Mouse (Mus musculus): ENCODE measurements around the gene Tex101. TPM values are rescaled to one million over a fixed set of nuclear protein-coding genes. Genes with fewer than 3 reads are reported as not detected.

The Tex101 gene
- total RNA-seq, 1 experiment: 9.5 TPM

DNA sequence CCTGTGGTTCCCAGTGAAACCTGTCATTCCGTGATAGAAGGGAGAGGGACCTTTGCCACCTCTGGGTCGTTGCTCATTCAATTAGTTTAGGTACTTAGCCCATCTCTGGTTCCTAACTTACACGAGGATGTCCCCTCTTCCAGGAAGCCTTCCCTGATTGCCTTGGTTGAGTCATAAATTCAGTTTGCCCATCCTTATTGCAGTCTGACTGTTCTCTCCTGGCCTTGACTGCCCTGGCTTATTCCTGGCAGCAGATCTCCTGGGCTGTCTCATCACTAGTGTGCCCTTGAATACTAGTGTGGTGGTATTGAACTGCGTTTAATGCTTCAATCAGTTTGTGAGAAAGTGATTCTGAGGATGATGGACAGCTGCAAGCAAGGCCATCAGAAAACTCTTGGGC, 46.8 kb downstream of the Tex101 start:
- Histone ChIP-seq H3K9ac (ENCODE audit: insufficient read depth, low read depth, low read length, poor library complexity, severe bottlenecking) (no peak overlapping the region), H3K4me1 (ENCODE audit: control insufficient read depth in 2 of 2, insufficient read depth in 2 of 2, low read length in 2 of 2, poor library complexity in 1 of 2) (peaks cover 2 to 19% of the 10 kb centered on the region in 2 experiments; a peak in 2 of 4 replicates), H3K27ac (ENCODE audit: insufficient read depth, low read depth, low read length, poor library complexity, severe bottlenecking) (no peak overlapping the region), H3K4me3 (ENCODE audit: insufficient read depth in 1 of 2, low read depth in 1 of 2, low read length in 2 of 2, poor library complexity in 1 of 2, severe bottlenecking in 1 of 2) (no peak overlapping the region), H3K9me3 (ENCODE audit: control insufficient read depth, insufficient read depth, low read depth, low read length) (no peaks in the 10 kb centered on the region), H3K36me3 (ENCODE audit: control insufficient read depth, insufficient read depth, low read length, poor library complexity, severe bottlenecking) (no peaks in the 10 kb centered on the region)
- in situ Hi-C loops (cut with MboI; ENCODE audit: low sequenced_read_pairs in 2 of 2, unreplicated experiment in 2 of 2): no loop called here
- no peak for TF ChIP-seq HCFC1 (IDR thresholded peaks at IDR 0.05; ENCODE audit: borderline replicate concordance, insufficient read depth, low read length)
- TF ChIP-seq ZNF384 (IDR thresholded peaks at IDR 0.05; ENCODE audit: low read depth, low read length): no peak
- no peak for TF ChIP-seq ZC3H11A (IDR thresholded peaks at IDR 0.05; ENCODE audit: borderline replicate concordance, low read depth, low read length)
- TF ChIP-seq CHD2 (IDR thresholded peaks at IDR 0.05; ENCODE audit: low read depth, low read length): no peak
- no peak for TF ChIP-seq MAFK (IDR thresholded peaks at IDR 0.05; ENCODE audit: insufficient read depth, low read depth, low read length)
- DNase-seq (ENCODE audit: low read depth, low spot score): no peak

DNA sequence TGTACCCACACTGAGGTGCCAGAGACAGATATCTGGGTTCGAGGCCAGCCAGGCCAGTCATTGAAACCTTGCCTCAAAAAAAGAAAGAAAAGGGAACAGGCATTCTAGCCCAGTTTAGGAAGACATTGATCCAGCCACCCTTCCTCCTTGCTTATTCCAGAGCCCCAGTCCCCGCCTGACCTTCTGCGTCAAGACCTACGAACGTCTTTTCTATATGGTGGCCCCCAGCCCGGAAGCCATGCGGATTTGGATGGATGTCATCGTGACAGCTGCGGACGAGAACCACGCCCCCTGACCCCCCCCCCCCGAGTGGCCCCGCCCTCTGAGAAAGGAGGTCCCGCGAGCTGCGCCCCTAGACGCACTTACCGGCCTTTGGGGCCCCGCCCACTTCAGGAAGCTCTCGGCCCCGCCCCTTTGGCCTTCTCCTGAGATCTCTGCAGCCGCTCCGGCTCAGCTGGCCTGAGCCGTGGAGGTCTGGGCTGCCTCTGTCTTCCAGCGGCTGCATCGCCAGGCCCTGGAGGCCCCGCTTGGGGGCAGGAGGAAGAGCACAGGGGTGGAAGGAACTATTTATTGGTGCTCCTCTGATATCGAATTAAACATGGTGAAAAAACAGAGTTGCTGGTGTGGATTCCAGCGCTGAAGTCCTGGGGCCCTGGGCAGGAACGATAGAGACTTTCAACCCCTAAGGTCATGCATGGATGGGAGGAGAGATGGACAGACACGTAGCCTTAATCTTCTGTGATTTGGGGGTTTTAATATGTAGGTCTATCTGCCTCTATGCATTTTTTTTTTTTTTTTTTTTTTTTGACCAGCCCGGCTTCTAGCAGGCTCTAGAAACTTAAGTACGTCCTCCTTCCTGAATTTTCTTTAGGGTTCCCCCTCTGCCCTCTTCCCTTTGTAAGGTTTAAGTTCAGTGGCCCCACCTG, 47.5 kb downstream of the Tex101 start:
- Histone ChIP-seq H3K36me3 (ENCODE audit: control insufficient read depth, insufficient read depth, low read length, poor library complexity, severe bottlenecking) (no peaks in the 10 kb centered on the region), H3K4me3 (ENCODE audit: insufficient read depth in 1 of 2, low read depth in 1 of 2, low read length in 2 of 2, poor library complexity in 1 of 2, severe bottlenecking in 1 of 2) (peak overlapping the region; percentile 11 to 43; a peak in 2 of 4 replicates), H3K9ac (ENCODE audit: insufficient read depth, low read depth, low read length, poor library complexity, severe bottlenecking) (peak overlapping the region; percentile 68), H3K27ac (ENCODE audit: insufficient read depth, low read depth, low read length, poor library complexity, severe bottlenecking) (no peak overlapping the region; the same call in 1 of the 2 replicates), H3K9me3 (ENCODE audit: control insufficient read depth, insufficient read depth, low read depth, low read length) (no peaks in the 10 kb centered on the region), H3K4me1 (ENCODE audit: control insufficient read depth in 2 of 2, insufficient read depth in 2 of 2, low read length in 2 of 2, poor library complexity in 1 of 2) (peaks cover 2 to 19% of the 10 kb centered on the region in 2 experiments; a peak in 2 of 4 replicates)
- in situ Hi-C loops (cut with MboI; ENCODE audit: low sequenced_read_pairs in 2 of 2, unreplicated experiment in 2 of 2): no loop called here
- DNase-seq (ENCODE audit: low read depth, low spot score): peak; percentile 79
- TF ChIP-seq CHD2 (IDR thresholded peaks at IDR 0.05; ENCODE audit: low read depth, low read length) (0 out of 2 replicates have a peak, but pooled peaks have one; percentile 13), ZNF384 (IDR thresholded peaks at IDR 0.05; ENCODE audit: low read depth, low read length) (no peak)

DNA sequence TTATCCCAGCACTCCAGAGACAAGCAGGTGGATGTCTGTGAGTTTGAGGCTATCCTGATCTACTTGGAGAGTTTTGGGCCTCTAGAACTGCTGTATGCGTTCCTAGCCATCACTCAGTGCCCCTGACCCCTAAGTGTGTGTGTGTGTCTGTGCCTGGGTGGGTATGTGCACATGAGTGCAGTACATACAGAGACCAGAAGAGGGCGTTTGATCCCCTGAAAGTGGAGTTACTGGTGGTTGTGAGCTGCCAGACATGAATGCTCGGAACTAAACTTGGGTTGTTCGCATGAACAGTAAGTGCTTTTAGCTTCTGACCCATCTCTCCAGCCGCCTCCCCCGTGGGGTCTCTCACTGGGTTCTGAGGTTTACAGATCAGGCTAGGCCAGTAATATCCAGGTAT, 53.5 kb downstream of the Tex101 start:
- H3K27ac ChIP-seq (ENCODE audit: insufficient read depth, low read depth, low read length, poor library complexity, severe bottlenecking): no peak overlapping the region
- in situ Hi-C loops (cut with MboI; ENCODE audit: low sequenced_read_pairs in 2 of 2, unreplicated experiment in 2 of 2): loop anchor here in 1 of 2 experiments (25.0 kb wide), 1 partner anchor 339 kb away; the partner anchor contains the start of gene Rabac1
- H3K9me3 ChIP-seq (ENCODE audit: control insufficient read depth, insufficient read depth, low read depth, low read length): no peaks in the 10 kb centered on the region
- TF ChIP-seq CHD2 (IDR thresholded peaks at IDR 0.05; ENCODE audit: low read depth, low read length) (no peak), ZNF384 (IDR thresholded peaks at IDR 0.05; ENCODE audit: low read depth, low read length) (no peak), ZC3H11A (IDR thresholded peaks at IDR 0.05; ENCODE audit: borderline replicate concordance, low read depth, low read length) (no peak), MAFK (IDR thresholded peaks at IDR 0.05; ENCODE audit: insufficient read depth, low read depth, low read length) (no peak)
- DNase-seq (ENCODE audit: low read depth, low spot score): no peak
- H3K4me1 ChIP-seq (ENCODE audit: control insufficient read depth in 2 of 2, insufficient read depth in 2 of 2, low read length in 2 of 2, poor library complexity in 1 of 2): peaks cover 0 to 6% of the 10 kb centered on the region in 2 experiments; a peak in 2 of 4 replicates
- H3K4me3 ChIP-seq (ENCODE audit: insufficient read depth in 1 of 2, low read depth in 1 of 2, low read length in 2 of 2, poor library complexity in 1 of 2, severe bottlenecking in 1 of 2): no peak overlapping the region
- no peak overlapping the region for H3K9ac ChIP-seq (ENCODE audit: insufficient read depth, low read depth, low read length, poor library complexity, severe bottlenecking)
- H3K36me3 ChIP-seq (ENCODE audit: control insufficient read depth, insufficient read depth, low read length, poor library complexity, severe bottlenecking): no peaks in the 10 kb centered on the region; the same call in 1 of the 2 replicates

DNA sequence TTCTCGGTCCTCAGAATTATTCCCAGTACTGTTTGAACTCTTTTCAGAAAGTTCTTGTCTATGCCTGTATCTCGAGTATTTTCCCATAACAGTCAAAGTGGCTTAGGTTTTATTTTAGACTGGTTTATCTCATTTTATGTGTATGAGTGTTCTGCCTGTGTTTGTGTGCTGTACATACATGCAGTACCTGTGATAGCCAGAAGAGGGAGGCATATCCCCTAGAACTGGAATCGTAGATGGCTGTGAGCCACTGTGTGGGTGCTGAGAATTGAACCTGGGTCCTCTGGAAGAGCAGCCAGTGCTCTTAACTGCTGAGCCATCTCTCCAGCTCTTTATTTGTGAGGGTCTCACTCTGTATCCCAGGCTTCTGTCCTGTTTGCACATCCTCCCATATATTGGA, 55.3 kb downstream of the Tex101 start:
- H3K36me3 ChIP-seq (ENCODE audit: control insufficient read depth, insufficient read depth, low read length, poor library complexity, severe bottlenecking): no peaks in the 10 kb centered on the region; the same call in 1 of the 2 replicates
- no peak overlapping the region for H3K9ac ChIP-seq (ENCODE audit: insufficient read depth, low read depth, low read length, poor library complexity, severe bottlenecking)
- in situ Hi-C loops (cut with MboI; ENCODE audit: low sequenced_read_pairs in 2 of 2, unreplicated experiment in 2 of 2): loop anchor here in 1 of 2 experiments (25.0 kb wide), 1 partner anchor 341 kb away; the partner anchor contains the start of gene Rabac1
- H3K27ac ChIP-seq (ENCODE audit: insufficient read depth, low read depth, low read length, poor library complexity, severe bottlenecking): no peak overlapping the region
- no peak overlapping the region for H3K4me3 ChIP-seq (ENCODE audit: insufficient read depth in 1 of 2, low read depth in 1 of 2, low read length in 2 of 2, poor library complexity in 1 of 2, severe bottlenecking in 1 of 2)
- no peak for TF ChIP-seq ZNF384 (IDR thresholded peaks at IDR 0.05; ENCODE audit: low read depth, low read length)
- no peak for TF ChIP-seq CHD2 (IDR thresholded peaks at IDR 0.05; ENCODE audit: low read depth, low read length)
- TF ChIP-seq MAFK (IDR thresholded peaks at IDR 0.05; ENCODE audit: insufficient read depth, low read depth, low read length): no peak
- TF ChIP-seq ZC3H11A (IDR thresholded peaks at IDR 0.05; ENCODE audit: borderline replicate concordance, low read depth, low read length): no peak
- no peak for TF ChIP-seq HCFC1 (IDR thresholded peaks at IDR 0.05; ENCODE audit: borderline replicate concordance, insufficient read depth, low read length)
- DNase-seq (ENCODE audit: low read depth, low spot score): no peak
- H3K9me3 ChIP-seq (ENCODE audit: control insufficient read depth, insufficient read depth, low read depth, low read length): no peaks in the 10 kb centered on the region
- H3K4me1 ChIP-seq (ENCODE audit: control insufficient read depth in 2 of 2, insufficient read depth in 2 of 2, low read length in 2 of 2, poor library complexity in 1 of 2): peaks cover 0 to 6% of the 10 kb centered on the region in 2 experiments; a peak in 2 of 4 replicates
